Comparison of ENCODE assay signal across 17 mouse cellular contexts in genomic region chr7:135595640-135596174, GRCm38 (mm10). TPM values are rescaled to one million over a fixed set of nuclear protein-coding genes. Genes with fewer than 3 reads are reported as not detected.
DNase-seq lines count a peak whose midpoint lies in the region; ATAC-seq and TF ChIP-seq lines count a peak whose summit lies in the region.
"Had no signal": no experiment of that assay in that cellular context is flagged by ENCODE, and none has a peak within 500 bp of the region (broad histone marks: within the 10 kb centered on the region; RNA-seq: fewer than 3 reads in every experiment).

No protein-coding gene starts in this region.

- H3K4me3 ChIP-seq in layer of hippocampus, adult 2 months: no peak overlapping the region
- no peak overlapping the region for H3K4me3 ChIP-seq in neural tube, embryonic 14.5 days (ENCODE audit: low read depth, low read length)
- H3K4me3 ChIP-seq in limb, embryonic 10.5 days: no peak overlapping the region
- H3K4me3 ChIP-seq in liver, embryonic 15.5 days (replicated peaks): no peak overlapping the region
- H3K4me3 ChIP-seq: embryonic facial prominence, embryonic 15.5 days; heart, embryonic 15.5 days; hindbrain, embryonic 15.5 days; myocyte had no signal

- no peak for DNase-seq in layer of hippocampus, adult 2 months (ENCODE audit: low spot score in 2 of 2)
- no peak for DNase-seq in layer of hippocampus, adult 9-10 months (ENCODE audit: low spot score)
- no peak for DNase-seq in neural tube, embryonic 10.5 days (ENCODE audit: extremely low spot score, low spot score)
- no peak for DNase-seq in limb, embryonic 10.5 days (ENCODE audit: low spot score)
- DNase-seq in urinary bladder, adult 2 months (ENCODE audit: low spot score): no peak
- DNase-seq: adrenal gland, postnatal 36 days; cerebellum, adult 9-10 months; heart, adult 11 months; kidney, postnatal 14 days; thymus, adult 18-20 months had no signal

- no peak for ATAC-seq in neural tube, embryonic 14.5 days (ENCODE audit: low read depth)
- ATAC-seq in liver, embryonic 15.5 days (ENCODE audit: insufficient read depth): no peak
- ATAC-seq: lung, postnatal 0 days had no signal

- no peaks in the 10 kb centered on the region for H3K27me3 ChIP-seq in neural tube, embryonic 14.5 days (ENCODE audit: control insufficient read depth, insufficient read depth, low read length)
- no peaks in the 10 kb centered on the region for H3K27me3 ChIP-seq in limb, embryonic 10.5 days (ENCODE audit: low read depth, poor library complexity, severe bottlenecking)
- no peaks in the 10 kb centered on the region for H3K27me3 ChIP-seq in liver, embryonic 15.5 days
- H3K27me3 ChIP-seq: embryonic facial prominence, embryonic 15.5 days; hindbrain, embryonic 15.5 days had no signal

- no peak overlapping the region for H3K4me2 ChIP-seq in neural tube, embryonic 14.5 days (ENCODE audit: low read depth, low read length)
- no peak overlapping the region for H3K4me2 ChIP-seq in liver, embryonic 15.5 days
- H3K4me2 ChIP-seq: embryonic facial prominence, embryonic 15.5 days; heart, embryonic 15.5 days; hindbrain, embryonic 15.5 days had no signal

- 37% methylated on average over 5 of the region's 5 CpGs for WGBS in neural tube, embryonic 14.5 days
- 51% methylated on average over 5 of the region's 5 CpGs for WGBS in limb, embryonic 10.5 days
- 20% methylated on average over 5 of the region's 5 CpGs for WGBS in liver, embryonic 15.5 days (ENCODE audit: insufficient replicate concordance)

- TF ChIP-seq CTCF in layer of hippocampus, adult 2 months (conservative IDR thresholded peaks at IDR 0.05): peak; percentile 36

- H3K9ac ChIP-seq in neural tube, embryonic 14.5 days (replicated peaks; ENCODE audit: low read depth, low read length): no peak overlapping the region
- no peak overlapping the region for H3K9ac ChIP-seq in liver, embryonic 15.5 days
- H3K9ac ChIP-seq: embryonic facial prominence, embryonic 15.5 days; heart, embryonic 15.5 days; hindbrain, embryonic 15.5 days had no signal

- H3K27ac ChIP-seq in layer of hippocampus, adult 2 months: peak overlapping the region; percentile 70; the same call in 1 of the 2 replicates
- 0 out of 2 replicates have a peak overlapping the region, but pooled peaks have one; percentile 10 for H3K27ac ChIP-seq in neural tube, embryonic 14.5 days (ENCODE audit: low read depth, low read length)
- peak overlapping the region; percentile 61 for H3K27ac ChIP-seq in limb, embryonic 10.5 days
- peak overlapping the region; percentile 74; the same call in 1 of the 2 replicates for H3K27ac ChIP-seq in liver, embryonic 15.5 days (replicated peaks)
- H3K27ac ChIP-seq: embryonic facial prominence, embryonic 15.5 days; heart, embryonic 15.5 days; hindbrain, embryonic 15.5 days had no signal

- no peaks in the 10 kb centered on the region for H3K9me3 ChIP-seq in neural tube, embryonic 14.5 days (ENCODE audit: control insufficient read depth, low read length)
- H3K9me3 ChIP-seq in limb, embryonic 10.5 days (replicated peaks): no peaks in the 10 kb centered on the region
- H3K9me3 ChIP-seq in liver, embryonic 15.5 days (replicated peaks): no peaks in the 10 kb centered on the region
- H3K9me3 ChIP-seq: embryonic facial prominence, embryonic 15.5 days; heart, embryonic 15.5 days; hindbrain, embryonic 15.5 days had no signal

- peaks cover 21% of the 10 kb centered on the region for H3K4me1 ChIP-seq in neural tube, embryonic 14.5 days (ENCODE audit: control insufficient read depth, insufficient read depth, low read length)
- H3K4me1 ChIP-seq in limb, embryonic 10.5 days: peaks cover 41% of the 10 kb centered on the region
- peaks cover 99% of the 10 kb centered on the region for H3K4me1 ChIP-seq in liver, embryonic 15.5 days (replicated peaks)

- H3K36me3 ChIP-seq in neural tube, embryonic 14.5 days (ENCODE audit: control insufficient read depth, insufficient read depth, low read length): no peaks in the 10 kb centered on the region
- no peaks in the 10 kb centered on the region for H3K36me3 ChIP-seq in limb, embryonic 10.5 days
- H3K36me3 ChIP-seq in liver, embryonic 15.5 days (replicated peaks): no peaks in the 10 kb centered on the region
- H3K36me3 ChIP-seq: embryonic facial prominence, embryonic 15.5 days; heart, embryonic 15.5 days; hindbrain, embryonic 15.5 days had no signal

RNA-seq across cellular contexts. Expression of gene Ptpre, which starts 58.4 kb away (rescaled TPM):
- 10 to 100 TPM; 50.7 to 51.4 TPM for total RNA-seq in layer of hippocampus, adult 2 months (2021)
- 13.3 and 15.4 TPM in 2 replicates for polyA plus RNA-seq in neural tube, embryonic 14.5 days (2014; fragmentation: Nextera tagmentation; extraction: Ambion mirVana)
- polyA plus RNA-seq in limb, embryonic 10.5 days (2016; fragmentation: Nextera tagmentation; extraction: Ambion mirVana): 0.58 and 0.64 TPM in 2 replicates
- 2.8 and 2.9 TPM in 2 replicates for polyA plus RNA-seq in liver, embryonic 15.5 days (2015; fragmentation: Nextera tagmentation; extraction: Ambion mirVana)
- 6.5 and 7.4 TPM in 2 replicates for polyA plus RNA-seq in urinary bladder, adult 2 months (2012; rRNA removed)

Comparison
In these comparisons a context has a peak if more than half of its experiments do, and no peak if none do; other contexts are left out.
1. H3K27ac ChIP-seq: peak in every context shown above with its lines; median percentile 74 in liver, embryonic 15.5 days; 70 in layer of hippocampus, adult 2 months; 61 in limb, embryonic 10.5 days; 10 in neural tube, embryonic 14.5 days.